Mouse (Mus musculus) liver, adult 2 months (tissue): ENCODE results near the gene Agps.
"Not testable (repeated sequence)": the region's sequence is repeated elsewhere in the genome, so short reads cannot be mapped to it uniquely, and the experiment has no call there.

Source experiments
- CTCF ChIP-seq: fragments of 200-500 bp; IDR thresholded peaks from 2 replicates; pipeline ENCODE4 v1.5.1; 2011; ENCODE audit warnings: low read depth, low read length, control low read depth
- POLR2A ChIP-seq: fragments of 200-500 bp; IDR thresholded peaks from 2 replicates; pipeline ENCODE4 v1.6.1; 2011; ENCODE audit warnings: low read length, control low read depth; ENCODE audit not compliant: insufficient read depth; ENCODE audit errors: extremely low read depth

GRCm38 (mm10) chr2:75977752-75978368 lies 145.9 kb downstream of the Agps start, which contains the start of gene Ttc30a2:
- TF ChIP-seq CTCF, POLR2A: not testable (repeated sequence)
